In the genomic region with DNA sequence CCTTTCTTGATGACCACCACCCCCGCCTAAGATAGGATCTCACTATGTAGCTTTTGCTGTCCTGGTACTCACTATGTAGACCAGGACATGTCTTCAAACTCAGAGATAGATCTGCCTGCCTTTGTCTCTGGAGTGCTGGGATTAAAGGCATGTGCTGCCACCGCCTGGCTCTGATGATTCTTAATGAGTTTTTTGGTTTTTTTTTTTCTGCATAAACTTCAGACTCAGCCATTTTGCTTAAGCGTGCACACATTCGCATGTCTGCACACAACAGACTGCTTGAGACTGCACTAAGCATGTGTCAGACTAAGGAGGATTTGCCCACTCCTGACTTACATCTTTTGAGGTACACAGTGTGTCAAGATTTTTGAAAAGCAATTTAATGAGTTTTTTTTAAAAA, we compare ENCODE assay signal across 14 mouse cellular contexts. TPM values are rescaled to one million over a fixed set of nuclear protein-coding genes. Genes with fewer than 3 reads are reported as not detected.
DNase-seq lines count a peak whose midpoint lies in the region; ATAC-seq and TF ChIP-seq lines count a peak whose summit lies in the region.
"Had no signal": no experiment of that assay in that cellular context is flagged by ENCODE, and none has a peak within 500 bp of the region (broad histone marks: within the 10 kb centered on the region; RNA-seq: fewer than 3 reads in every experiment).

No protein-coding gene starts in this region.

- peaks cover 41% of the 10 kb centered on the region for H3K4me1 ChIP-seq in forebrain, embryonic 15.5 days
- H3K4me1 ChIP-seq in forebrain, embryonic 11.5 days (replicated peaks; ENCODE audit: control insufficient read depth, insufficient read depth, low read length): no peaks in the 10 kb centered on the region
- no peaks in the 10 kb centered on the region for H3K4me1 ChIP-seq in intestine, postnatal 0 days (replicated peaks; ENCODE audit: control insufficient read depth, insufficient read depth, low read length)
- H3K4me1 ChIP-seq in intestine, embryonic 15.5 days (replicated peaks): 0 out of 2 replicates have a peak, but pooled peaks cover 4% of the 10 kb centered on the region
- H3K4me1 ChIP-seq in forebrain, postnatal 0 days (ENCODE audit: insufficient read depth): no peaks in the 10 kb centered on the region; the same call in 1 of the 2 replicates

- H3K4me2 ChIP-seq in forebrain, embryonic 15.5 days (replicated peaks): no peak overlapping the region
- H3K4me2 ChIP-seq in forebrain, embryonic 11.5 days (ENCODE audit: low read depth, low read length, severe bottlenecking): no peak overlapping the region
- H3K4me2 ChIP-seq in intestine, postnatal 0 days (replicated peaks; ENCODE audit: low read depth): no peak overlapping the region
- no peak overlapping the region for H3K4me2 ChIP-seq in intestine, embryonic 15.5 days (replicated peaks)
- no peak overlapping the region for H3K4me2 ChIP-seq in forebrain, postnatal 0 days (ENCODE audit: low read depth)
- H3K4me2 ChIP-seq: kidney, embryonic 15.5 days; limb, embryonic 13.5 days; midbrain, embryonic 12.5 days had no signal

- DNase-seq in forebrain, embryonic 11.5 days (ENCODE audit: low spot score): no peak
- DNase-seq in NIH3T3 (ENCODE audit: low read depth): peak; percentile 59
- peak; percentile 67 for DNase-seq in forebrain, postnatal 0 days
- no peak for DNase-seq in kidney, adult 9 months
- DNase-seq: spleen, adult 18-20 months; thymus, postnatal 36 days had no signal

- no peaks in the 10 kb centered on the region for H3K9me3 ChIP-seq in forebrain, embryonic 15.5 days
- no peaks in the 10 kb centered on the region for H3K9me3 ChIP-seq in forebrain, embryonic 11.5 days (ENCODE audit: control insufficient read depth, low read length)
- H3K9me3 ChIP-seq in intestine, postnatal 0 days (ENCODE audit: control insufficient read depth): no peaks in the 10 kb centered on the region
- no peaks in the 10 kb centered on the region for H3K9me3 ChIP-seq in intestine, embryonic 15.5 days
- no peaks in the 10 kb centered on the region for H3K9me3 ChIP-seq in forebrain, postnatal 0 days (ENCODE audit: low read length)
- H3K9me3 ChIP-seq: kidney, embryonic 15.5 days; limb, embryonic 13.5 days; midbrain, embryonic 12.5 days had no signal

- TF ChIP-seq CTCF in intestine, postnatal 0 days (IDR thresholded peaks at IDR 0.05; ENCODE audit: low read depth): 0 out of 2 replicates have a peak, but pooled peaks have one; percentile 18
- peak; percentile 36; the same call in 1 of the 2 replicates for TF ChIP-seq CTCF in forebrain, postnatal 0 days (IDR thresholded peaks at IDR 0.05; ENCODE audit: low read depth)

- H3K4me3 ChIP-seq in forebrain, embryonic 15.5 days: no peak overlapping the region
- no peak overlapping the region for H3K4me3 ChIP-seq in forebrain, embryonic 11.5 days (ENCODE audit: low read depth, low read length)
- no peak overlapping the region for H3K4me3 ChIP-seq in intestine, postnatal 0 days (ENCODE audit: low read depth, low read length)
- H3K4me3 ChIP-seq in intestine, embryonic 15.5 days (replicated peaks): no peak overlapping the region
- H3K4me3 ChIP-seq in forebrain, postnatal 0 days (ENCODE audit: low read depth, low read length): no peak overlapping the region
- H3K4me3 ChIP-seq: kidney, embryonic 15.5 days; limb, embryonic 13.5 days; midbrain, embryonic 12.5 days had no signal

- H3K36me3 ChIP-seq in forebrain, embryonic 15.5 days: no peaks in the 10 kb centered on the region
- no peaks in the 10 kb centered on the region for H3K36me3 ChIP-seq in forebrain, embryonic 11.5 days (ENCODE audit: control insufficient read depth, insufficient read depth, low read length)
- H3K36me3 ChIP-seq in intestine, postnatal 0 days (ENCODE audit: control insufficient read depth, insufficient read depth): no peaks in the 10 kb centered on the region
- H3K36me3 ChIP-seq in intestine, embryonic 15.5 days: no peaks in the 10 kb centered on the region
- H3K36me3 ChIP-seq in forebrain, postnatal 0 days (ENCODE audit: insufficient read depth): no peaks in the 10 kb centered on the region
- H3K36me3 ChIP-seq: G1E; kidney, embryonic 15.5 days; midbrain, embryonic 12.5 days had no signal

- ATAC-seq in forebrain, embryonic 15.5 days (replicated peaks): peak; percentile 60
- no peak for ATAC-seq in forebrain, embryonic 11.5 days (replicated peaks; ENCODE audit: low FRiP score)
- ATAC-seq in intestine, postnatal 0 days: no peak
- no peak for ATAC-seq in intestine, embryonic 15.5 days
- peak; percentile 63 for ATAC-seq in forebrain, postnatal 0 days

- no peaks in the 10 kb centered on the region for H3K27me3 ChIP-seq in forebrain, embryonic 15.5 days
- H3K27me3 ChIP-seq in forebrain, embryonic 11.5 days (ENCODE audit: control insufficient read depth, insufficient read depth, low read length): no peaks in the 10 kb centered on the region
- no peaks in the 10 kb centered on the region for H3K27me3 ChIP-seq in intestine, postnatal 0 days (replicated peaks; ENCODE audit: control insufficient read depth, insufficient read depth, low read length)
- H3K27me3 ChIP-seq in intestine, embryonic 15.5 days (replicated peaks): no peaks in the 10 kb centered on the region
- H3K27me3 ChIP-seq in forebrain, postnatal 0 days (ENCODE audit: insufficient read depth, low read length): no peaks in the 10 kb centered on the region
- H3K27me3 ChIP-seq: kidney, embryonic 15.5 days; limb, embryonic 13.5 days; midbrain, embryonic 12.5 days had no signal

- H3K27ac ChIP-seq in forebrain, embryonic 15.5 days (replicated peaks): peak overlapping the region; percentile 70
- no peak overlapping the region for H3K27ac ChIP-seq in forebrain, embryonic 11.5 days (ENCODE audit: low read depth, low read length)
- H3K27ac ChIP-seq in intestine, postnatal 0 days (ENCODE audit: low read depth, low read length): no peak overlapping the region
- H3K27ac ChIP-seq in intestine, embryonic 15.5 days: no peak overlapping the region
- peak overlapping the region; percentile 62; the same call in 1 of the 2 replicates for H3K27ac ChIP-seq in forebrain, postnatal 0 days (ENCODE audit: low read depth, low read length)
- H3K27ac ChIP-seq: kidney, embryonic 15.5 days; limb, embryonic 13.5 days; macrophage; midbrain, embryonic 12.5 days had no signal

- H3K9ac ChIP-seq in forebrain, embryonic 15.5 days (replicated peaks): no peak overlapping the region
- H3K9ac ChIP-seq in forebrain, embryonic 11.5 days (ENCODE audit: low read length): no peak overlapping the region
- H3K9ac ChIP-seq in intestine, postnatal 0 days (ENCODE audit: low read depth, low read length): no peak overlapping the region
- no peak overlapping the region for H3K9ac ChIP-seq in intestine, embryonic 15.5 days
- H3K9ac ChIP-seq in forebrain, postnatal 0 days: no peak overlapping the region
- H3K9ac ChIP-seq: kidney, embryonic 15.5 days; limb, embryonic 13.5 days; midbrain, embryonic 12.5 days had no signal

- 70% methylated on average over 4 of the region's 4 CpGs for WGBS in forebrain, embryonic 15.5 days
- WGBS in forebrain, embryonic 11.5 days: 85% methylated on average over 4 of the region's 4 CpGs
- 84% methylated on average over 4 of the region's 4 CpGs for WGBS in intestine, postnatal 0 days
- WGBS in intestine, embryonic 15.5 days: 84% methylated on average over 4 of the region's 4 CpGs
- WGBS in forebrain, postnatal 0 days: 67% methylated on average over 4 of the region's 4 CpGs

RNA-seq across cellular contexts. Expression of a gene that starts 24.0 kb away (rescaled TPM):
- polyA plus RNA-seq in forebrain, embryonic 15.5 days (2015; fragmentation: Nextera tagmentation; extraction: Ambion mirVana): 119 and 122 TPM in 2 replicates
- 6.6 and 7.4 TPM in 2 replicates for polyA plus RNA-seq in forebrain, embryonic 11.5 days (2014; fragmentation: Nextera tagmentation; extraction: Ambion mirVana)
- 1.9 and 2.1 TPM in 2 replicates for polyA plus RNA-seq in intestine, postnatal 0 days (2015; fragmentation: Nextera tagmentation; extraction: Ambion mirVana)
- polyA plus RNA-seq in intestine, embryonic 15.5 days (2015; fragmentation: Nextera tagmentation; extraction: Ambion mirVana): 3.4 and 3.8 TPM in 2 replicates
- total RNA-seq in forebrain, postnatal 0 days (2014; rRNA removed): 71.5 and 96.0 TPM in 2 replicates
- polyA plus RNA-seq in forebrain, postnatal 0 days (2015; fragmentation: Nextera tagmentation; extraction: Ambion mirVana): 26.3 and 26.4 TPM in 2 replicates
- polyA plus RNA-seq: G1E had no signal

Comparison
In these comparisons a context has a peak if more than half of its experiments do, and no peak if none do; other contexts are left out.
1. ATAC-seq: peak in forebrain, embryonic 15.5 days (single experiment) and forebrain, postnatal 0 days (single experiment); none in forebrain, embryonic 11.5 days (single experiment), intestine, postnatal 0 days (single experiment) and intestine, embryonic 15.5 days (single experiment).
2. H3K27ac ChIP-seq: peak in forebrain, embryonic 15.5 days (single experiment) and forebrain, postnatal 0 days (single experiment); none in forebrain, embryonic 11.5 days (single experiment), intestine, postnatal 0 days (single experiment) and intestine, embryonic 15.5 days (single experiment).
3. DNase-seq: peak in NIH3T3 (single experiment) and forebrain, postnatal 0 days (single experiment); none in forebrain, embryonic 11.5 days (single experiment) and kidney, adult 9 months (single experiment).